ENCODE assay signal across 27 mouse cellular contexts in the genomic region with DNA sequence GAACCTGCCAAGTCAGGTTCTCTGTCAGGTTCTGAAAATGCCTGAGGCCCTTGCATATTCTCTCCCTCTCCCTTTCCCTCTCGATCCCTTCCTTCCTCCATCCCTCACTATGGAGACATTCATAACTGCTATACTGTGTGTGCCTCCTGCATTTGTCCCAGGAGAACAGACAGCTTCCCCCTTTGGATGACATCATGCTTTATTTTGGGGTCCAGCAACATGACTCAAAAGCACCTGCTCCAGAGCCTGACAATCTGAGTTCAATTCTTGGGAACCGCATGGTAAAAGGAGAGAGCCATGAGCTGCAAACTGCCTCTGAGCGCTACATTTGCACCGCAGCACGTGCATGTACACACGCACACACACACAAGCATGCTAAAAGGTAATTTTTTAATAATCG. TPM values are rescaled to one million over a fixed set of nuclear protein-coding genes. Genes with fewer than 3 reads are reported as not detected.
A peak's percentile ranks its signal among the peaks of the same experiment; 100 is the strongest.
DNase-seq lines count a peak whose midpoint lies in the region; ATAC-seq and TF ChIP-seq lines count a peak whose summit lies in the region.
"Had no signal": no experiment of that assay in that cellular context is flagged by ENCODE, and none has a peak within 500 bp of the region (broad histone marks: within the 10 kb centered on the region; RNA-seq: fewer than 3 reads in every experiment).

No protein-coding gene starts in this region.

- no peak overlapping the region for H3K9ac ChIP-seq in heart, embryonic 13.5 days
- no peak overlapping the region for H3K9ac ChIP-seq in forebrain, embryonic 12.5 days
- H3K9ac ChIP-seq: embryonic facial prominence, embryonic 15.5 days; forebrain, embryonic 15.5 days; liver, embryonic 13.5 days; midbrain, embryonic 13.5 days; stomach, embryonic 15.5 days had no signal

- no peaks in the 10 kb centered on the region for H3K36me3 ChIP-seq in heart, embryonic 13.5 days
- H3K36me3 ChIP-seq in forebrain, embryonic 12.5 days (replicated peaks): 0 out of 2 replicates have a peak, but pooled peaks cover 5% of the 10 kb centered on the region
- H3K36me3 ChIP-seq: embryonic facial prominence, embryonic 15.5 days; forebrain, embryonic 15.5 days; liver, embryonic 13.5 days; stomach, embryonic 15.5 days had no signal

- no peak for TF ChIP-seq CTCF in left cerebral cortex, adult 2 months (IDR thresholded peaks at IDR 0.05)
- no peak for TF ChIP-seq CTCF in bone marrow macrophage, adult 2 months (IDR thresholded peaks at IDR 0.05; ENCODE audit: low read depth, low read length)
- TF ChIP-seq CTCF in olfactory bulb, adult 2 months (IDR thresholded peaks at IDR 0.05; ENCODE audit: insufficient read depth, low read depth, low read length): no peak

- peaks cover 63% of the 10 kb centered on the region for H3K4me1 ChIP-seq in heart, embryonic 13.5 days
- peaks cover 76% of the 10 kb centered on the region for H3K4me1 ChIP-seq in bone marrow macrophage, adult 2 months (ENCODE audit: control insufficient read depth, insufficient read depth, low read length)
- peaks cover 23% of the 10 kb centered on the region for H3K4me1 ChIP-seq in olfactory bulb, adult 2 months (ENCODE audit: control insufficient read depth, insufficient read depth, low read length)
- 0 out of 2 replicates have a peak, but pooled peaks cover 2% of the 10 kb centered on the region for H3K4me1 ChIP-seq in forebrain, embryonic 12.5 days

- H3K9me3 ChIP-seq in heart, embryonic 13.5 days: no peaks in the 10 kb centered on the region
- no peaks in the 10 kb centered on the region for H3K9me3 ChIP-seq in forebrain, embryonic 12.5 days
- H3K9me3 ChIP-seq: embryonic facial prominence, embryonic 15.5 days; forebrain, embryonic 15.5 days; liver, embryonic 13.5 days; megakaryocyte, embryonic 14.5 days; midbrain, embryonic 13.5 days; stomach, embryonic 15.5 days had no signal

- H3K27me3 ChIP-seq in heart, embryonic 13.5 days (replicated peaks): no peaks in the 10 kb centered on the region
- H3K27me3 ChIP-seq in forebrain, embryonic 12.5 days: no peaks in the 10 kb centered on the region
- H3K27me3 ChIP-seq: embryonic facial prominence, embryonic 15.5 days; forebrain, embryonic 15.5 days; liver, embryonic 13.5 days; megakaryocyte, embryonic 14.5 days; midbrain, embryonic 13.5 days; stomach, embryonic 15.5 days had no signal

- WGBS in heart, embryonic 13.5 days: 80% methylated on average over 7 of the region's 7 CpGs
- 58% methylated on average over 7 of the region's 7 CpGs for WGBS in olfactory bulb, adult 2 months
- 91% methylated on average over 7 of the region's 7 CpGs for WGBS in forebrain, embryonic 12.5 days

- TF ChIP-seq POLR2A in bone marrow macrophage, adult 2 months (IDR thresholded peaks at IDR 0.05; ENCODE audit: borderline replicate concordance, low read depth, low read length): no peak
- TF ChIP-seq POLR2A in olfactory bulb, adult 2 months (IDR thresholded peaks at IDR 0.05; ENCODE audit: insufficient read depth, low read depth, low read length): no peak

- H3K27ac ChIP-seq in heart, embryonic 13.5 days (replicated peaks): peak overlapping the region; percentile 8
- H3K27ac ChIP-seq in left cerebral cortex, adult 2 months: no peak overlapping the region
- H3K27ac ChIP-seq in bone marrow macrophage, adult 2 months (ENCODE audit: insufficient read depth, low read depth, low read length): peak overlapping the region; percentile 84
- peak overlapping the region; percentile 71; the same call in 1 of the 2 replicates for H3K27ac ChIP-seq in olfactory bulb, adult 2 months (ENCODE audit: insufficient read depth, low read depth, low read length)
- H3K27ac ChIP-seq in forebrain, embryonic 12.5 days: no peak overlapping the region
- H3K27ac ChIP-seq: embryonic facial prominence, embryonic 15.5 days; forebrain, embryonic 15.5 days; liver, embryonic 13.5 days; midbrain, embryonic 13.5 days; stomach, embryonic 15.5 days had no signal

- DNase-seq in heart, postnatal 10 days: no peak
- DNase-seq in left cerebral cortex, adult 11 months (ENCODE audit: low spot score): peak; percentile 29
- DNase-seq in left cerebral cortex, adult 2 months (ENCODE audit: extremely low spot score in 1 of 2, low spot score in 2 of 2): no peak
- DNase-seq: adrenal gland, postnatal 14 days; B cell, adult 2 months; cerebellum, adult 11 months; cerebellum, adult 9-11 months; gastrocnemius, postnatal 36 days; kidney, postnatal 25 days; liver, embryonic 13.5 days; lung, adult 2 months; thymus, adult 18-20 months; thymus, postnatal 36 days had no signal

- intact Hi-C loops in heart, postnatal 10 days (cut with DNase I): no loop called here
- intact Hi-C loops in left cerebral cortex, adult 2 months (cut with DNase I): no loop called here

- no peak overlapping the region for H3K4me3 ChIP-seq in heart, embryonic 13.5 days
- no peak overlapping the region for H3K4me3 ChIP-seq in left cerebral cortex, adult 2 months
- H3K4me3 ChIP-seq in bone marrow macrophage, adult 2 months (ENCODE audit: insufficient read depth, low read length): no peak overlapping the region
- H3K4me3 ChIP-seq in olfactory bulb, adult 2 months (ENCODE audit: insufficient read depth, low read depth, low read length): no peak overlapping the region
- H3K4me3 ChIP-seq in forebrain, embryonic 12.5 days (replicated peaks): no peak overlapping the region
- H3K4me3 ChIP-seq: embryonic facial prominence, embryonic 15.5 days; forebrain, embryonic 15.5 days; liver, embryonic 13.5 days; megakaryocyte, embryonic 14.5 days; midbrain, embryonic 13.5 days; stomach, embryonic 15.5 days had no signal

- H3K4me2 ChIP-seq in heart, embryonic 13.5 days: no peak overlapping the region; the same call in 1 of the 2 replicates
- H3K4me2 ChIP-seq in forebrain, embryonic 12.5 days: no peak overlapping the region
- H3K4me2 ChIP-seq: embryonic facial prominence, embryonic 15.5 days; forebrain, embryonic 15.5 days; liver, embryonic 13.5 days; midbrain, embryonic 13.5 days; stomach, embryonic 15.5 days had no signal

- ATAC-seq in heart, embryonic 13.5 days (ENCODE audit: extremely low read depth, insufficient number of reproducible peaks, low FRiP score, low TSS enrichment): no peak
- ATAC-seq in forebrain, embryonic 12.5 days (ENCODE audit: low FRiP score): no peak
- ATAC-seq: activated CD4-positive, CD25-positive, alpha-beta regulatory T cell, adult 4 months; forebrain, embryonic 15.5 days; intestine, postnatal 0 days; midbrain, embryonic 13.5 days had no signal

RNA-seq across cellular contexts. Expression of a gene that starts 12.7 kb away (rescaled TPM):
- polyA plus RNA-seq in heart, embryonic 13.5 days (2015; fragmentation: Nextera tagmentation; extraction: Ambion mirVana): 13.9 and 15.9 TPM in 2 replicates
- total RNA-seq in heart, postnatal 10 days (2021): 10 to 100 TPM; 16.1 to 17.2 TPM
- total RNA-seq in left cerebral cortex, adult 2 months (2021): 10 to 100 TPM; 71.2 to 75.8 TPM
- polyA plus RNA-seq in bone marrow macrophage, adult 2 months (2012; ENCODE audit: insufficient read depth, insufficient read length, missing spikeins): 62.6 and 66.0 TPM in 2 replicates
- not detected in 2 replicates for polyA plus RNA-seq in olfactory bulb, adult 2 months (2012; ENCODE audit: insufficient read depth, insufficient read length, low replicate concordance, missing spikeins)
- 25.7 and 27.9 TPM in 2 replicates for polyA plus RNA-seq in forebrain, embryonic 12.5 days (2016; fragmentation: Nextera tagmentation; extraction: Ambion mirVana)

RNA-seq across cellular contexts. Expression of a gene that starts 57.4 kb away (rescaled TPM):
- 0.08 TPM in 1 of 2 replicates, not detected in the other for polyA plus RNA-seq in heart, embryonic 13.5 days (2015; fragmentation: Nextera tagmentation; extraction: Ambion mirVana)
- not detected for total RNA-seq in heart, postnatal 10 days (2021)
- 10 to 100 TPM; 23.6 to 27.5 TPM for total RNA-seq in left cerebral cortex, adult 2 months (2021)
- not detected in 2 replicates for polyA plus RNA-seq in bone marrow macrophage, adult 2 months (2012; ENCODE audit: insufficient read depth, insufficient read length, missing spikeins)
- polyA plus RNA-seq in olfactory bulb, adult 2 months (2012; ENCODE audit: insufficient read depth, insufficient read length, low replicate concordance, missing spikeins): not detected in 2 replicates
- polyA plus RNA-seq in forebrain, embryonic 12.5 days (2016; fragmentation: Nextera tagmentation; extraction: Ambion mirVana): 0.36 and 0.72 TPM in 2 replicates
- total RNA-seq: common myeloid progenitor, adult 5-6 weeks; monocyte, adult 5-6 weeks had no signal
- polyA plus RNA-seq: heart, embryonic 11.5 days had no signal

Comparison
In these comparisons a context has a peak if more than half of its experiments do, and no peak if none do; other contexts are left out.
1. H3K27ac ChIP-seq: peak in heart, embryonic 13.5 days (single experiment), bone marrow macrophage, adult 2 months (single experiment) and olfactory bulb, adult 2 months (single experiment); none in left cerebral cortex, adult 2 months (single experiment) and forebrain, embryonic 12.5 days (single experiment).